Mouse (Mus musculus): ENCODE results near the gene Dlg2.

- TF ChIP-seq MAX (IDR thresholded peaks at IDR 0.05) (no peak), CTCF (IDR thresholded peaks at IDR 0.05; ENCODE audit: control insufficient read depth, insufficient read depth, insufficient read length) (no peak), MYOD1 (IDR thresholded peaks at IDR 0.05; ENCODE audit: control insufficient read depth, insufficient read length, low read depth) (no peak), USF1 (IDR thresholded peaks at IDR 0.05; ENCODE audit: low read depth) (no peak), MYOG (IDR thresholded peaks at IDR 0.05; ENCODE audit: control insufficient read depth, extremely low read depth, insufficient read length) (no peak)
Observed at GRCm38 (mm10) chr7:92240908-92241307, 1764.4 kb downstream of the Dlg2 start.

All from C2C12 (cell line).